Mouse (Mus musculus) splenic B cell, adult 2 months (primary cell): ENCODE measurements around the gene Fos.

Source experiments
- DNase-seq: peaks from one replicate; pipeline ENCODE4 v3.0.0-alpha.2; 2011; ENCODE audit warnings: low read depth, low spot score
- H3K27me3 ChIP-seq: 2 replicates; pipeline ENCODE4 v1.6.1; 2012; ENCODE audit warnings: mild to moderate bottlenecking, low read length, moderate library complexity, mixed read lengths; ENCODE audit not compliant: control insufficient read depth, poor library complexity, insufficient read depth, severe bottlenecking
- H3K36me3 ChIP-seq: 2 replicates; pipeline ENCODE4 v1.6.1; 2012; ENCODE audit warnings: mild to moderate bottlenecking, low read length, moderate library complexity, mixed read lengths; ENCODE audit not compliant: control insufficient read depth, poor library complexity, insufficient read depth, severe bottlenecking

Fos gene

DNA sequence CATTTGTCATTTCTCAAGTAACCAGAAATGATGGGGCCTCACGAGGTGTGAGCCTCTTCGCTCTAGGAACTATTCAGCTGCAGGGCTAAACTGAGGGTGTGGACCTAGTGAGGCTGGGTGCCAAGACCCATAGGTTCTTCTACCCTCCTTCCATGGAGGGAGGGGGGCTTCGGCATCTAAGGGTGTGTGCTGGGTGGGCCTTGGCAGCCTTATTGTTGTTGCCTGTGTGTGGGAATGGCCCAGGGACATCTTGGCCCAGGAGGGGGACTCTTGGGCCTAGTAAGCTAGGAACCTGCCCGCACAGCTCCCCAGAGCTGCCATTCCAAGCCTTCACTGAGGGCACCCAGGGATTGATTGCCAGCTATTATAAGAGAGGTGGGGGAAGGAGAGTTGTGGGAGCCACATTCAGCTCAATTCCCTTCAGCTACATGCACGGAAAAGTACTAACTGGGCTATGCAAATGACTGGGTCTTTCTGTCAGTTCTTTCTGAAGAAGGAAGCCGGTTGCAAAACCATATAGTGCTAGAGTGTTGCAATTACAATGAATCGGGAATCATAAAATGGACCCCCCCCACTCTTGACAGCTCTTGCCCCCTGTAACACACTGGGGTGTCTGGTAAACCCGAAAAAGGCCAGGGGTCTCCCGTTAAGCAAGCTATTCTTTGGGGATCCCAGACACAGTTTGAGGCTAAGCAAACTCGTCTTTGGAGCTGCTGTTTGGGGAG lies 16.6 kb downstream of the Fos start:
- no peak for DNase-seq
- H3K36me3 ChIP-seq: no peaks in the 10 kb centered on the region
- H3K27me3 ChIP-seq: no peaks in the 10 kb centered on the region

- DNase-seq: no peak
- Histone ChIP-seq H3K27me3 (no peaks in the 10 kb centered on the region), H3K36me3 (no peaks in the 10 kb centered on the region)
These were observed 17.3 kb downstream of the Fos start for GRCm38 (mm10) chr12:85490991-85491390.

DNA sequence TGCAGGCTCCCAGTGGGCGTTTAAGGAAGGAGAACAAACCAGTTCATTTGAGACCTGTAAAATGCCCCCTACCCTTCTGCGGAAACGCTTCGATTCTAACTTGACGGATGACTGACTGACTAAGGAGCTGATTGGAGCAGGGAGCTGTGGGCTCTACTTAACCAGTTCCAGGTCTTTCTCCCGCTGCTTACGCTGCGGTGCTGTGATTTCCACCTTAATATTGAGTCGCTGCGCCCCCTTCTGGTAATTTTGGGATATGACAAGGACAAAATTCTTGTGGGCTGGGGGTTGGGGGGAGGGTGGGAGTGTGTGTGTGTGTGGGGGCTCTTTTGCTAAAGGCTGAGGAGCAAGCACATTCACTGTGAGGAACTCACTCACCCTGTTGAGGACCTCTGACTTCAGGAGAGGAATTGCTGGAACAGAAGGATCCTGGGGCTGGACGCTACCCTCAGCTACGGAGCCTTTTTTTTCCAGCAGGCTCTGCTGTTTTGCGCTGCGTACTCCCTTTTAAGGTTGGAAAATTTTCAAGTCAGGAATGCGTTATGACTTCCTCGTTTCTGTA lies 18.5 kb downstream of the Fos start:
- Histone ChIP-seq H3K36me3 (no peaks in the 10 kb centered on the region), H3K27me3 (no peaks in the 10 kb centered on the region)
- DNase-seq: peak; percentile 79

DNA sequence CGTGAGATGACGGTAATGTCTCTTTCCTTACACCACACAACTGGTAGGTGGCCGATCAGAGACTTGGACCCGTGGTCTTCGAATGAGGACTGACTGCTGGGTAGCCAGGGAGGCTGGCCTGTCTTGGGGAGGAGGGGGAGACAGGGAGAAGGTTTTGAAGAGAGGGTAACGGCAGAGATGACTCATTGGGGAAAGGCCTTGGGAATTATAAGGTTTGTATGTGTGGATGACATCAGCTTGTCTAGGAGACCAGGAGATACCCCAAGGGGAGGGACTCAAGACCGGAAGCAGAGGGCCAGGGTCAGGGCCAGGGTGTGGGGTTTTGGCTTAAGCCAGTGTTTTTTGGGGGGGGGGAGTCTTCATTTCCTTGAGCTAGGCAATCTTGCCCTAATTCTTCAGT lies 22.6 kb downstream of the Fos start:
- Histone ChIP-seq H3K27me3 (no peaks in the 10 kb centered on the region), H3K36me3 (no peaks in the 10 kb centered on the region)
- DNase-seq: no peak

- Histone ChIP-seq H3K36me3 (no peaks in the 10 kb centered on the region), H3K27me3 (no peaks in the 10 kb centered on the region)
- peak; percentile 90 for DNase-seq
These were observed 23.1 kb downstream of the Fos start for GRCm38 (mm10) chr12:85496755-85497154.

- H3K36me3 ChIP-seq: no peaks in the 10 kb centered on the region
- H3K27me3 ChIP-seq: no peaks in the 10 kb centered on the region
- peak; percentile 60 for DNase-seq
These were observed 23.8 kb downstream of the Fos start for GRCm38 (mm10) chr12:85497310-85498135.

DNA sequence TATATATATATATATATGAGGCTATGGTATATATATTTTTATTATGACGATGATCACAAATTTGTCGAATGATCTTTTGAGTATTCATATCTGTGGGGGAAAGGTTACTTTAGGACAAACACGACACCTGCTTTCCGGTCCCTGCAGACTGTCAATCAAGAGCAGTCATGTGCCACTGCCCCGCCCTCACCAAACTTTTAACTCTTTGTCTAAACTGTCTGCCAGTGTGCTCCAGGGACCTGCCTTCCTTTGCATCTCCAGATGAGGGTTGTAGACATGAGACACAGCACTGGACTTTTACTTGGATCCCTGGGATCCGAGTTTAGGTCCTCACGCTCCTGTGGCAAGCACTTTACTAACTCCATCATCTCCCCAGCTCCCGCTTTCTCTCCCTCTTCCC lies 25.3 kb downstream of the Fos start:
- no peaks in the 10 kb centered on the region for H3K36me3 ChIP-seq
- H3K27me3 ChIP-seq: no peaks in the 10 kb centered on the region
- peak; percentile 44 for DNase-seq

- H3K27me3 ChIP-seq: no peaks in the 10 kb centered on the region
- no peak for DNase-seq
- no peaks in the 10 kb centered on the region for H3K36me3 ChIP-seq
These were observed 29.0 kb downstream of the Fos start for GRCm38 (mm10) chr12:85502682-85503081.

GRCm38 (mm10) chr12:85508235-85508634 lies 34.5 kb downstream of the Fos start:
- no peaks in the 10 kb centered on the region for H3K36me3 ChIP-seq
- DNase-seq: no peak
- H3K27me3 ChIP-seq: no peaks in the 10 kb centered on the region

DNA sequence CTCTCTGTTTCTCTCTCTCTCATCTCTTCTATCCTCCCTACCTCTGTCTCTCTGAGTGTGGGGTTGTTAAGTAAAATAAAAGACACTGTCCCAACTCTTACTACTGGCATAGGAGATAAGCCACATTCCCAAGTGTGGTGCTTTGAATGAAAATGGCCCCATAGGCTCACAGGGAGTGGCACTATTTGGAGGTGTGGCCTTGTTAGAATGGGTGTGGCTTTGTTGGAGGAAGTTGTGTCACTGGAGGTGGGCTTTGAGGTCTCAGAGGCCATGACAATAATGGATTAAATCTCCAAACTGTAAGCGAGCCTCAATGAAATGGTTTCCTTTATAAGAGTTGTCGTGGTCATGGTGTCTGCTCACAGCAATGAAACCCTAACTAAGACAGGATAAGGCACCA lies 36.3 kb downstream of the Fos start:
- no peak for DNase-seq
- Histone ChIP-seq H3K27me3 (no peaks in the 10 kb centered on the region), H3K36me3 (no peaks in the 10 kb centered on the region)

- no peak for DNase-seq
- H3K36me3 ChIP-seq: no peaks in the 10 kb centered on the region
- H3K27me3 ChIP-seq: no peaks in the 10 kb centered on the region
These were observed 40.2 kb downstream of the Fos start for GRCm38 (mm10) chr12:85513789-85514447.

DNA sequence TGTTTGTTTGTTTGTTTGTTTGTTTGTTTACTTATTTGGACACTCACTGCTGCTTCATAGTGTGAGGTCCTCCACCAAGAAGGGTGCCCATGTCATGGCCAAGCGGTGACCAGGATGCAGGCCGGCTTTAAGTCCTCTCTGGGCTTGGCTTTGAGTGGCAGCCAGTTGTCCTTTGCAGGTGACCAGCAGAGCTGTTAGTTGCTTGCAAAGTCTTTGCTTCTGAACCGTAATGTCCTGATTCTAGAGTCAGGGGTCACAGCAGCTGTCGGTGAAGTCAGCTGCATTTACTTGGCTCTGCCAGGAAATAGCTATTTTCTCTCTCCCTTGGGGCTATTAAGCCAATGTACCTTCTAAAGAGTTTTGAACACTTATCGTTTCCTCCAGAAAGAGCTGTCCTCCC lies 41.3 kb downstream of the Fos start:
- Histone ChIP-seq H3K27me3 (no peaks in the 10 kb centered on the region), H3K36me3 (no peaks in the 10 kb centered on the region)
- no peak for DNase-seq

DNA sequence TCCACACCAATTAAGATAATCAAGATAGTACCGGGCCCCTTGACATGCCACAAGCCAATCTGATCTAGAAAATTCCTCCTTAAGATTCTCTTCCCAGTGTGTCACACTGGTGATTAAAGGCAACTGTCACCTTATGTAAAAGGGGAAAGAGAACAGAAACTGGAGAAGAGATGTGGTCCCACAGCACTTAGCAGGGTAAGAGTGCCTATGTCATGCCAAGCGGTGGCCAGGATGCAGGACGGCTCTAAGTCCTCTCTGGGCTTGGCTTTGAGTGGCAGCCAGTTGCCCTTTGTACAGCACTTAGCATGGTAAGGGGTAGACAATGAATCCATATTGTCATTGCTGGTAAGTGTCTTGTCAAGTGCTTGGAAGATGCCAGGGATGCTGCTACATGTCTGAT lies 42.2 kb downstream of the Fos start:
- Histone ChIP-seq H3K27me3 (no peaks in the 10 kb centered on the region), H3K36me3 (no peaks in the 10 kb centered on the region)
- DNase-seq: no peak

GRCm38 (mm10) chr12:85517339-85517738 lies 43.6 kb downstream of the Fos start:
- H3K27me3 ChIP-seq: no peaks in the 10 kb centered on the region
- DNase-seq: no peak
- no peaks in the 10 kb centered on the region for H3K36me3 ChIP-seq

DNA sequence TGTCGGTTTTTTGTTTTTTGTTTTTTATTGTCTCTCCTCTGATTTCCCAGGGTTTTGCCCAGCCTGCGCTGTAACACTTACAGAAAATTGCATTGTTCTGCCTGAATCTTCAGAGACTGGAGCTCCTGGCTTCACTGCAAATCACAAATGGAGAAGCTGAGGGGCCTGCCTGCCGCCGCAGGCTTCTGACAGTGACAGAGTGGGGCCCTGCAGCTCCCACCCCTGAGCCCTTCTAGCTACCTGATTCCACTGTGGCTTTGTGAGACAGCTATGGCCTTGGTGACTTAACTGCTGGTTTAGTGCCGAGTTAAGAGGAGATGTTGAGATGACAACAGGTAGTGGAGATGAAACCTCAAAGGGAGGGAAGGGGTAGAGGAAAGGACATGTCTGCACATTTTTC lies 44.3 kb downstream of the Fos start:
- DNase-seq: no peak
- Histone ChIP-seq H3K36me3 (no peaks in the 10 kb centered on the region), H3K27me3 (no peaks in the 10 kb centered on the region)
